Mouse (Mus musculus) small intestine, adult 2 months (tissue): ENCODE measurements at regions not wholly inside any gene's neighbourhood (a gene's known extent, or its start where the extent isn't known, plus 50 kb on each side); places are given as distances from the start of the nearest gene placed in this dataset.
A peak's percentile ranks its signal among the peaks of the same experiment; 100 is the strongest.

Experiments used
- H3K27ac ChIP-seq: fragments of 200-500 bp; 2 replicates; pipeline ENCODE4 v1.5.1; 2012; ENCODE audit warnings: low read depth, low read length, control low read depth, inconsistent platforms; ENCODE audit not compliant: insufficient read depth
- H3K27me3 ChIP-seq: fragments of 200-500 bp; 2 replicates; pipeline ENCODE4 v1.6.1; 2012; ENCODE audit warnings: mild to moderate bottlenecking, moderate library complexity, low read length, inconsistent platforms; ENCODE audit not compliant: control insufficient read depth, insufficient read depth
- H3K36me3 ChIP-seq: fragments of 200-500 bp; 2 replicates; pipeline ENCODE4 v1.6.1; 2012; ENCODE audit warnings: mild to moderate bottlenecking, low read length, control low read depth, inconsistent platforms; ENCODE audit not compliant: control insufficient read depth, insufficient read depth
- H3K4me1 ChIP-seq: fragments of 200-500 bp; 2 replicates; pipeline ENCODE4 v1.6.1; 2012; ENCODE audit warnings: low read length, inconsistent platforms, mixed read lengths; ENCODE audit not compliant: control insufficient read depth, insufficient read depth, insufficient read length
- H3K4me3 ChIP-seq: fragments of 200-500 bp; 2 replicates; pipeline ENCODE4 v1.5.1; 2012; ENCODE audit warnings: low read depth, mild to moderate bottlenecking, control low read depth, inconsistent platforms, low read length, moderate library complexity
- CTCF ChIP-seq: fragments of 200-500 bp; IDR thresholded peaks from 2 replicates; pipeline ENCODE4 v1.5.1; 2012; ENCODE audit warnings: low read depth, mild to moderate bottlenecking, control low read depth, inconsistent platforms, low read length, moderate library complexity, mixed read lengths; ENCODE audit not compliant: insufficient replicate concordance, insufficient read length; ENCODE audit errors: extremely low read depth
- POLR2A ChIP-seq: fragments of 200-500 bp; IDR thresholded peaks from 2 replicates; pipeline ENCODE4 v1.6.1; 2012; ENCODE audit warnings: low read depth, mild to moderate bottlenecking, control low read depth, inconsistent platforms, low read length, moderate library complexity
- WGBS: fragments of 180-500 bp; shearing (Covaris S2); methylation state at CpG from one replicate; pipeline ENCODE4 v1.1.7; 2018; 5-methylcytosine and 5-hydroxymethylcytosine counted together

- no peak overlapping the region for H3K27ac ChIP-seq
- no peak overlapping the region for H3K4me3 ChIP-seq
- H3K4me1 ChIP-seq: no peaks in the 10 kb centered on the region
- 74% methylated on average over 7 of the region's 7 CpGs for WGBS
- H3K27me3 ChIP-seq: no peaks in the 10 kb centered on the region
- TF ChIP-seq POLR2A (no peak), CTCF (no peak)
- no peaks in the 10 kb centered on the region for H3K36me3 ChIP-seq
Measured at GRCm38 (mm10) chr3:38633347-38633746, 148.7 kb upstream of the Ankrd50 start.

GRCm38 (mm10) chr3:38625575-38626184, 141.0 kb upstream of the Ankrd50 start:
- Histone ChIP-seq H3K27me3 (no peaks in the 10 kb centered on the region), H3K36me3 (no peaks in the 10 kb centered on the region), H3K4me3 (no peak overlapping the region), H3K4me1 (peaks cover 2% of the 10 kb centered on the region; the same call in 1 of the 2 replicates), H3K27ac (no peak overlapping the region)
- no peak for TF ChIP-seq CTCF
- TF ChIP-seq POLR2A: no peak
- WGBS: 36% methylated on average over 12 of the region's 12 CpGs

GRCm38 (mm10) chr3:38617989-38618388, 133.3 kb upstream of the Ankrd50 start:
- 60% methylated on average over 3 of the region's 3 CpGs for WGBS
- Histone ChIP-seq H3K4me3 (no peak overlapping the region), H3K36me3 (no peaks in the 10 kb centered on the region), H3K4me1 (no peaks in the 10 kb centered on the region), H3K27me3 (no peaks in the 10 kb centered on the region), H3K27ac (no peak overlapping the region)
- TF ChIP-seq CTCF (no peak), POLR2A (no peak)

GRCm38 (mm10) chr3:38617217-38617616, 132.6 kb upstream of the Ankrd50 start:
- no peak for TF ChIP-seq POLR2A
- no peak for TF ChIP-seq CTCF
- H3K36me3 ChIP-seq: no peaks in the 10 kb centered on the region
- H3K27me3 ChIP-seq: no peaks in the 10 kb centered on the region
- no peak overlapping the region for H3K4me3 ChIP-seq
- no peaks in the 10 kb centered on the region for H3K4me1 ChIP-seq
- WGBS: 82% methylated on average over 8 of the region's 8 CpGs
- H3K27ac ChIP-seq: no peak overlapping the region

GRCm38 (mm10) chr3:38613706-38614105, 129.1 kb upstream of the Ankrd50 start:
- Histone ChIP-seq H3K4me1 (no peaks in the 10 kb centered on the region), H3K36me3 (no peaks in the 10 kb centered on the region), H3K4me3 (no peak overlapping the region), H3K27ac (no peak overlapping the region), H3K27me3 (no peaks in the 10 kb centered on the region)
- WGBS: 69% methylated on average over 6 of the region's 6 CpGs
- TF ChIP-seq POLR2A (no peak), CTCF (peak; percentile 52; the same call in 1 of the 2 replicates)

- no peak overlapping the region for H3K4me3 ChIP-seq
Measured at GRCm38 (mm10) chr3:38591531-38591930, 106.9 kb upstream of the Ankrd50 start.

GRCm38 (mm10) chr3:38588966-38589365, 104.3 kb upstream of the Ankrd50 start:
- no peaks in the 10 kb centered on the region for H3K27me3 ChIP-seq
- H3K4me3 ChIP-seq: no peak overlapping the region
- no peaks in the 10 kb centered on the region for H3K36me3 ChIP-seq
- TF ChIP-seq POLR2A (no peak), CTCF (no peak)
- H3K27ac ChIP-seq: no peak overlapping the region
- H3K4me1 ChIP-seq: peaks cover 1% of the 10 kb centered on the region; the same call in 1 of the 2 replicates

More at GRCm38 (mm10) chr3:38591531-38591930, 106.9 kb upstream of the Ankrd50 start:
- Histone ChIP-seq H3K27ac (no peak overlapping the region), H3K36me3 (no peaks in the 10 kb centered on the region), H3K4me1 (peaks cover 1% of the 10 kb centered on the region; the same call in 1 of the 2 replicates), H3K27me3 (no peaks in the 10 kb centered on the region)
- WGBS: 98% methylated on average over 1 of the region's 1 CpGs
- TF ChIP-seq POLR2A: no peak
- TF ChIP-seq CTCF: no peak
